22 mouse cellular contexts compared by ENCODE assay signal in the genomic region with DNA sequence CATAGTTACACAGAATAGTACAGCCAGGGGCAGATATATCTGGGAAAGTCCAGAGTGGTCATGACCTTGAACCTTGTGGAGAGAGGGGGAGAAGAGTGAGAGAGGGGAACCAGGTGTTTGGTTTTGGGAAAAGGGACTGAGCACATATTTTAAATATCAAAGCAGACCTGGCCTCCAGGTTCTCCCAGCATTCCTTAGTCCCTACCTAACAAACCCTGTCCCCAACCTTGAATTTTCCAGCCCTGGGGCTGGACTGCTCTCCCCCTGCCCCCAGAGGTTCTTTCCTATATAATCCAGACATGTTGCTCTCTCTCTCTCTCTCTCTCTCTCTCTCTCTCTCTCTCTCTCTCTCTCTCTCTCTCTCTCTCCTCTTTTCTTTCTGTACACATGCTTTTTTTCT. TPM values are rescaled to one million over a fixed set of nuclear protein-coding genes. Genes with fewer than 3 reads are reported as not detected.
DNase-seq lines count a peak whose midpoint lies in the region; ATAC-seq and TF ChIP-seq lines count a peak whose summit lies in the region.
"Had no signal": no experiment of that assay in that cellular context is flagged by ENCODE, and none has a peak within 500 bp of the region (broad histone marks: within the 10 kb centered on the region; RNA-seq: fewer than 3 reads in every experiment).

No protein-coding gene starts in this region.

- H3K4me3 ChIP-seq in heart, embryonic 10.5 days: 0 out of 2 replicates have a peak overlapping the region, but pooled peaks have one; percentile 0
- no peak overlapping the region for H3K4me3 ChIP-seq in liver, embryonic 12.5 days
- H3K4me3 ChIP-seq in G1E (ENCODE audit: low read depth, low read length): peak overlapping the region; percentile 33; the same call in 1 of the 2 replicates
- no peak overlapping the region for H3K4me3 ChIP-seq in liver, embryonic 15.5 days (replicated peaks)
- H3K4me3 ChIP-seq: embryonic facial prominence, embryonic 15.5 days; erythroblast, embryonic 14.5 days; heart, adult 2 months had no signal

- H3K4me1 ChIP-seq in heart, embryonic 10.5 days: peaks cover 24% of the 10 kb centered on the region
- H3K4me1 ChIP-seq in liver, embryonic 12.5 days: peaks cover 58% of the 10 kb centered on the region
- H3K4me1 ChIP-seq in G1E (ENCODE audit: insufficient read depth, low read depth, low read length): peaks cover 58% of the 10 kb centered on the region
- peaks cover 57% of the 10 kb centered on the region for H3K4me1 ChIP-seq in liver, embryonic 15.5 days (replicated peaks)
- H3K4me1 ChIP-seq: embryonic facial prominence, embryonic 15.5 days had no signal

- ATAC-seq in liver, embryonic 12.5 days: no peak
- no peak for ATAC-seq in G1E (ENCODE audit: extremely low read depth, insufficient number of reproducible peaks, low FRiP score, poor library complexity, severe bottlenecking)
- ATAC-seq in liver, embryonic 15.5 days (ENCODE audit: insufficient read depth): no peak
- ATAC-seq: CD4-positive, CD25-positive, alpha-beta regulatory T cell, adult 4 months; forebrain, embryonic 16.5 days; hindbrain, embryonic 16.5 days had no signal

- H3K4me2 ChIP-seq in liver, embryonic 12.5 days: peak overlapping the region; percentile 36
- 0 out of 2 replicates have a peak overlapping the region, but pooled peaks have one; percentile 5 for H3K4me2 ChIP-seq in liver, embryonic 15.5 days
- H3K4me2 ChIP-seq: embryonic facial prominence, embryonic 15.5 days had no signal

- H3K27me3 ChIP-seq in heart, embryonic 10.5 days (ENCODE audit: insufficient read depth, poor library complexity, severe bottlenecking): no peaks in the 10 kb centered on the region
- 0 out of 2 replicates have a peak, but pooled peaks cover 7% of the 10 kb centered on the region for H3K27me3 ChIP-seq in liver, embryonic 12.5 days (replicated peaks)
- H3K27me3 ChIP-seq in G1E (ENCODE audit: insufficient read depth, low read length): no peaks in the 10 kb centered on the region
- H3K27me3 ChIP-seq in liver, embryonic 15.5 days: no peaks in the 10 kb centered on the region
- H3K27me3 ChIP-seq: embryonic facial prominence, embryonic 15.5 days; heart, embryonic 12.5 days had no signal

- no peaks in the 10 kb centered on the region for H3K9me3 ChIP-seq in heart, embryonic 10.5 days
- no peaks in the 10 kb centered on the region for H3K9me3 ChIP-seq in liver, embryonic 12.5 days (replicated peaks)
- H3K9me3 ChIP-seq in G1E (replicated peaks): peaks cover 6% of the 10 kb centered on the region
- no peaks in the 10 kb centered on the region for H3K9me3 ChIP-seq in liver, embryonic 15.5 days (replicated peaks)
- H3K9me3 ChIP-seq: embryonic facial prominence, embryonic 15.5 days; heart, embryonic 12.5 days had no signal

- no peak for DNase-seq in heart, embryonic 10.5 days (ENCODE audit: low spot score)
- DNase-seq in heart, postnatal 4 days: no peak
- DNase-seq in liver (no peak), G1E (ENCODE audit: low spot score) (no peak)
- no peak for DNase-seq in embryo, embryonic 10.5 days (ENCODE audit: low spot score)
- no peak for DNase-seq in frontal cortex, postnatal 10 days (ENCODE audit: low spot score in 2 of 2)
- DNase-seq: adrenal gland, adult 8-10 months; adrenal gland, postnatal 36 days; B cell, adult 2 months; cerebellum, adult 2 months; cerebellum, postnatal 10 days; embryo, embryonic 11 days; gastrocnemius, postnatal 14 days; heart, adult 2 months had no signal

- peak overlapping the region; percentile 31; the same call in 1 of the 2 replicates for H3K9ac ChIP-seq in liver, embryonic 12.5 days
- H3K9ac ChIP-seq in liver, embryonic 15.5 days: no peak overlapping the region
- H3K9ac ChIP-seq: embryonic facial prominence, embryonic 15.5 days; heart, embryonic 12.5 days had no signal

- no peaks in the 10 kb centered on the region for H3K36me3 ChIP-seq in heart, embryonic 10.5 days
- H3K36me3 ChIP-seq in liver, embryonic 12.5 days: no peaks in the 10 kb centered on the region
- no peaks in the 10 kb centered on the region for H3K36me3 ChIP-seq in G1E (replicated peaks)
- H3K36me3 ChIP-seq in liver, embryonic 15.5 days (replicated peaks): no peaks in the 10 kb centered on the region
- H3K36me3 ChIP-seq: embryonic facial prominence, embryonic 15.5 days; heart, embryonic 12.5 days had no signal

- TF ChIP-seq CTCF in G1E (IDR thresholded peaks at IDR 0.05; ENCODE audit: low read depth, low read length): no peak

- H3K27ac ChIP-seq in heart, embryonic 10.5 days: no peak overlapping the region
- H3K27ac ChIP-seq in liver, embryonic 12.5 days: 0 out of 2 replicates have a peak overlapping the region, but pooled peaks have one; percentile 51
- no peak overlapping the region for H3K27ac ChIP-seq in liver, embryonic 15.5 days (replicated peaks)
- H3K27ac ChIP-seq: embryonic facial prominence, embryonic 15.5 days; heart, adult 2 months had no signal

RNA-seq across cellular contexts. Expression of a gene that starts 16.6 kb away (rescaled TPM):
- 1.6 and 3.7 TPM in 2 replicates for polyA plus RNA-seq in heart, embryonic 10.5 days (2016; fragmentation: Nextera tagmentation; extraction: Ambion mirVana)
- 1 to 10 TPM in 1 of 2 experiments, under 1 TPM in 1; 0.64 to 1.5 TPM for total RNA-seq in heart, postnatal 4 days (2021)
- polyA plus RNA-seq in liver, embryonic 12.5 days (2016; fragmentation: Nextera tagmentation; extraction: Ambion mirVana): 2.1 and 2.3 TPM in 2 replicates
- total RNA-seq in G1E (2014; fragmentation: Nextera tagmentation): 10.0 and 11.9 TPM in 2 replicates
- total RNA-seq in G1E (2017): 0.64 and 0.76 TPM in 2 replicates
- polyA plus RNA-seq in G1E (2012): 0.81 and 1.0 TPM in 2 replicates
- polyA plus RNA-seq in liver, embryonic 15.5 days (2015; fragmentation: Nextera tagmentation; extraction: Ambion mirVana): 1.7 and 2.6 TPM in 2 replicates

RNA-seq across cellular contexts. Expression of a gene that starts 32.4 kb away (rescaled TPM):
- 1.3 and 4.1 TPM in 2 replicates for polyA plus RNA-seq in heart, embryonic 10.5 days (2016; fragmentation: Nextera tagmentation; extraction: Ambion mirVana)
- total RNA-seq in heart, postnatal 4 days (2021): 1 to 10 TPM; 4.2 to 4.6 TPM
- polyA plus RNA-seq in liver, embryonic 12.5 days (2016; fragmentation: Nextera tagmentation; extraction: Ambion mirVana): 16.1 and 17.0 TPM in 2 replicates
- 7.3 and 9.3 TPM in 2 replicates for total RNA-seq in G1E (2014; fragmentation: Nextera tagmentation)
- total RNA-seq in G1E (2017): 99.6 and 123 TPM in 2 replicates
- polyA plus RNA-seq in G1E (2012): 0.91 and 1.5 TPM in 2 replicates
- 27.2 and 28.0 TPM in 2 replicates for polyA plus RNA-seq in liver, embryonic 15.5 days (2015; fragmentation: Nextera tagmentation; extraction: Ambion mirVana)
- polyA plus RNA-seq: CD4-positive, CD25-positive, alpha-beta regulatory T cell, adult 4 months; erythroblast, embryonic 14.5 days had no signal

RNA-seq across cellular contexts. Expression of a gene that starts 53.3 kb away (rescaled TPM):
- 361 and 463 TPM in 2 replicates for polyA plus RNA-seq in heart, embryonic 10.5 days (2016; fragmentation: Nextera tagmentation; extraction: Ambion mirVana)
- total RNA-seq in heart, postnatal 4 days (2021): 100 to 1,000 TPM; 847 to 901 TPM
- 140 and 155 TPM in 2 replicates for polyA plus RNA-seq in liver, embryonic 12.5 days (2016; fragmentation: Nextera tagmentation; extraction: Ambion mirVana)
- total RNA-seq in G1E (2014; fragmentation: Nextera tagmentation) (225 and 249 TPM in 2 replicates), G1E (2017) (40.5 and 45.0 TPM in 2 replicates)
- polyA plus RNA-seq in G1E (2012): 67.1 and 158 TPM in 2 replicates
- 149 and 158 TPM in 2 replicates for polyA plus RNA-seq in liver, embryonic 15.5 days (2015; fragmentation: Nextera tagmentation; extraction: Ambion mirVana)

RNA-seq across cellular contexts. Expression of a gene that starts 53.4 kb away (rescaled TPM):
- polyA plus RNA-seq in heart, embryonic 10.5 days (2016; fragmentation: Nextera tagmentation; extraction: Ambion mirVana): 0.06 and 0.14 TPM in 2 replicates
- 10 to 100 TPM in 1 of 2 experiments, 1 to 10 TPM in 1; 9.3 to 34.8 TPM for total RNA-seq in heart, postnatal 4 days (2021)
- 0.10 and 0.18 TPM in 2 replicates for polyA plus RNA-seq in liver, embryonic 12.5 days (2016; fragmentation: Nextera tagmentation; extraction: Ambion mirVana)
- total RNA-seq in G1E (2014; fragmentation: Nextera tagmentation): not detected in 2 replicates
- not detected in 2 replicates for total RNA-seq in G1E (2017)
- 0.29 TPM in 1 of 2 replicates, not detected in the other for polyA plus RNA-seq in G1E (2012)
- not detected in 2 replicates for polyA plus RNA-seq in liver, embryonic 15.5 days (2015; fragmentation: Nextera tagmentation; extraction: Ambion mirVana)
- polyA plus RNA-seq: CD4-positive, CD25-positive, alpha-beta regulatory T cell, adult 4 months; erythroblast, embryonic 14.5 days; forebrain, embryonic 16.5 days had no signal

Comparison
In these comparisons a context has a peak if more than half of its experiments do, and no peak if none do; other contexts are left out.
1. H3K4me3 ChIP-seq: peak in heart, embryonic 10.5 days (single experiment) and G1E (single experiment); none in liver, embryonic 12.5 days (single experiment) and liver, embryonic 15.5 days (single experiment).